Mouse (Mus musculus): ENCODE data around the gene Parp6. TPM values are rescaled to one million over a fixed set of nuclear protein-coding genes. Genes with fewer than 3 reads are reported as not detected.

The Parp6 gene
- polyA plus RNA-seq, 1 experiment from 2014 or later = 28.2 TPM

- Histone ChIP-seq H3K9ac (ENCODE audit: low read length) (peak within 1 kb of the TSS; percentile 22), H3K4me1 (ENCODE audit: control insufficient read depth, insufficient read depth, low read length) (peaks cover 5% of the 10 kb centered on the region; the same call in 1 of the 2 replicates), H3K27me3 (ENCODE audit: control insufficient read depth, insufficient read depth, low read length) (no peaks in the 10 kb centered on the region), H3K36me3 (ENCODE audit: control insufficient read depth, insufficient read depth, low read length) (peaks cover 20% of the 10 kb centered on the region; the same call in 1 of the 2 replicates), H3K4me3 (ENCODE audit: low read depth, low read length) (peak within 1 kb of the TSS; percentile 34), H3K27ac (replicated peaks; ENCODE audit: low read depth, low read length) (no peak within 1 kb of the TSS), H3K9me3 (ENCODE audit: control insufficient read depth, low read length) (no peaks in the 10 kb centered on the region), H3K4me2 (ENCODE audit: low read depth, severe bottlenecking) (peak within 1 kb of the TSS; percentile 79)
- peak; percentile 93 for DNase-seq (ENCODE audit: low spot score)
- WGBS = 2% methylated on average over 47 of the region's 47 CpGs
- ATAC-seq (ENCODE audit: insufficient number of reproducible peaks, low FRiP score, low TSS enrichment, low read depth) = peak; percentile 94
These were observed 62.8 kb downstream of the Parp6 start, which contains the start of gene Gramd2 for GRCm38 (mm10) chr9:59679678-59680533. Gene Gramd2 (plus strand): TSS chr9:59680144.

GRCm38 (mm10) chr9:59680534-59680875, 63.4 kb downstream of the Parp6 start:
- ATAC-seq (ENCODE audit: insufficient number of reproducible peaks, low FRiP score, low TSS enrichment, low read depth) (no peak), DNase-seq (ENCODE audit: low spot score) (no peak)
- H3K9me3 ChIP-seq (ENCODE audit: control insufficient read depth, low read length) = no peaks in the 10 kb centered on the region
- H3K4me2 ChIP-seq (ENCODE audit: low read depth, severe bottlenecking) = peak overlapping the region; percentile 79
- H3K4me3 ChIP-seq (ENCODE audit: low read depth, low read length) = peak overlapping the region; percentile 34
- H3K36me3 ChIP-seq (ENCODE audit: control insufficient read depth, insufficient read depth, low read length) = peaks cover 16% of the 10 kb centered on the region; the same call in 1 of the 2 replicates
- peak overlapping the region; percentile 22 for H3K9ac ChIP-seq (ENCODE audit: low read length)
- H3K27me3 ChIP-seq (ENCODE audit: control insufficient read depth, insufficient read depth, low read length) = no peaks in the 10 kb centered on the region
- H3K4me1 ChIP-seq (ENCODE audit: control insufficient read depth, insufficient read depth, low read length) = peaks cover 5% of the 10 kb centered on the region; the same call in 1 of the 2 replicates
- H3K27ac ChIP-seq (replicated peaks; ENCODE audit: low read depth, low read length) = no peak overlapping the region
- WGBS = 7% methylated on average over 16 of the region's 16 CpGs

GRCm38 (mm10) chr9:59684020-59684419, 66.9 kb downstream of the Parp6 start:
- Histone ChIP-seq H3K9me3 (ENCODE audit: control insufficient read depth, low read length) (no peaks in the 10 kb centered on the region), H3K36me3 (ENCODE audit: control insufficient read depth, insufficient read depth, low read length) (peaks cover 4% of the 10 kb centered on the region; the same call in 1 of the 2 replicates), H3K4me1 (ENCODE audit: control insufficient read depth, insufficient read depth, low read length) (peaks cover 5% of the 10 kb centered on the region; the same call in 1 of the 2 replicates), H3K4me3 (ENCODE audit: low read depth, low read length) (no peak overlapping the region), H3K27ac (replicated peaks; ENCODE audit: low read depth, low read length) (no peak overlapping the region), H3K4me2 (ENCODE audit: low read depth, severe bottlenecking) (no peak overlapping the region), H3K9ac (ENCODE audit: low read length) (no peak overlapping the region), H3K27me3 (ENCODE audit: control insufficient read depth, insufficient read depth, low read length) (no peaks in the 10 kb centered on the region)
- ATAC-seq (ENCODE audit: insufficient number of reproducible peaks, low FRiP score, low TSS enrichment, low read depth) (no peak), DNase-seq (ENCODE audit: low spot score) (no peak)
- 59% methylated on average over 2 of the region's 2 CpGs for WGBS

- Histone ChIP-seq H3K9me3 (ENCODE audit: control insufficient read depth, low read length) (no peaks in the 10 kb centered on the region), H3K9ac (ENCODE audit: low read length) (no peak overlapping the region), H3K36me3 (ENCODE audit: control insufficient read depth, insufficient read depth, low read length) (no peaks in the 10 kb centered on the region), H3K4me3 (ENCODE audit: low read depth, low read length) (no peak overlapping the region), H3K4me1 (ENCODE audit: control insufficient read depth, insufficient read depth, low read length) (peaks cover 9% of the 10 kb centered on the region), H3K4me2 (ENCODE audit: low read depth, severe bottlenecking) (no peak overlapping the region), H3K27me3 (ENCODE audit: control insufficient read depth, insufficient read depth, low read length) (no peaks in the 10 kb centered on the region), H3K27ac (replicated peaks; ENCODE audit: low read depth, low read length) (no peak overlapping the region)
- ATAC-seq (ENCODE audit: insufficient number of reproducible peaks, low FRiP score, low TSS enrichment, low read depth) (no peak), DNase-seq (ENCODE audit: low spot score) (no peak)
- 29% methylated on average over 6 of the region's 6 CpGs for WGBS
These were observed 70.4 kb downstream of the Parp6 start for GRCm38 (mm10) chr9:59687416-59688046.

- WGBS = 5% methylated on average over 22 of the region's 23 CpGs
- Histone ChIP-seq H3K27ac (replicated peaks; ENCODE audit: low read depth, low read length) (no peak overlapping the region), H3K4me2 (ENCODE audit: low read depth, severe bottlenecking) (peak overlapping the region; percentile 44), H3K36me3 (ENCODE audit: control insufficient read depth, insufficient read depth, low read length) (no peaks in the 10 kb centered on the region), H3K9ac (ENCODE audit: low read length) (no peak overlapping the region), H3K4me3 (ENCODE audit: low read depth, low read length) (0 out of 2 replicates have a peak overlapping the region, but pooled peaks have one; percentile 2), H3K4me1 (ENCODE audit: control insufficient read depth, insufficient read depth, low read length) (peaks cover 15% of the 10 kb centered on the region), H3K27me3 (ENCODE audit: control insufficient read depth, insufficient read depth, low read length) (no peaks in the 10 kb centered on the region), H3K9me3 (ENCODE audit: control insufficient read depth, low read length) (no peaks in the 10 kb centered on the region)
- DNase-seq (ENCODE audit: low spot score) = no peak
- ATAC-seq (ENCODE audit: insufficient number of reproducible peaks, low FRiP score, low TSS enrichment, low read depth) = no peak; the same call in 1 of the 2 replicates
These were observed 74.6 kb downstream of the Parp6 start for GRCm38 (mm10) chr9:59691635-59692094.

- no peak for DNase-seq (ENCODE audit: low spot score)
- no peak overlapping the region for H3K27ac ChIP-seq (replicated peaks; ENCODE audit: low read depth, low read length)
These were observed 75.1 kb downstream of the Parp6 start for GRCm38 (mm10) chr9:59692145-59692544.

GRCm38 (mm10) chr9:59694571-59695450, 77.7 kb downstream of the Parp6 start:
- WGBS = 29% methylated on average over 16 of the region's 16 CpGs
- DNase-seq (ENCODE audit: low spot score) (peak; percentile 43), ATAC-seq (ENCODE audit: insufficient number of reproducible peaks, low FRiP score, low TSS enrichment, low read depth) (no peak)
- Histone ChIP-seq H3K36me3 (ENCODE audit: control insufficient read depth, insufficient read depth, low read length) (no peaks in the 10 kb centered on the region), H3K4me3 (ENCODE audit: low read depth, low read length) (no peak overlapping the region), H3K9me3 (ENCODE audit: control insufficient read depth, low read length) (no peaks in the 10 kb centered on the region), H3K27me3 (ENCODE audit: control insufficient read depth, insufficient read depth, low read length) (no peaks in the 10 kb centered on the region), H3K4me1 (ENCODE audit: control insufficient read depth, insufficient read depth, low read length) (peaks cover 15% of the 10 kb centered on the region), H3K9ac (ENCODE audit: low read length) (no peak overlapping the region), H3K27ac (replicated peaks; ENCODE audit: low read depth, low read length) (no peak overlapping the region), H3K4me2 (ENCODE audit: low read depth, severe bottlenecking) (no peak overlapping the region)

More at GRCm38 (mm10) chr9:59692145-59692544, 75.1 kb downstream of the Parp6 start:
- Histone ChIP-seq H3K4me1 (ENCODE audit: control insufficient read depth, insufficient read depth, low read length) (peaks cover 15% of the 10 kb centered on the region), H3K4me2 (ENCODE audit: low read depth, severe bottlenecking) (peak overlapping the region; percentile 44; the same call in 1 of the 2 replicates), H3K9ac (ENCODE audit: low read length) (no peak overlapping the region), H3K4me3 (ENCODE audit: low read depth, low read length) (0 out of 2 replicates have a peak overlapping the region, but pooled peaks have one; percentile 2), H3K9me3 (ENCODE audit: control insufficient read depth, low read length) (no peaks in the 10 kb centered on the region), H3K36me3 (ENCODE audit: control insufficient read depth, insufficient read depth, low read length) (no peaks in the 10 kb centered on the region), H3K27me3 (ENCODE audit: control insufficient read depth, insufficient read depth, low read length) (no peaks in the 10 kb centered on the region)
- no peak for ATAC-seq (ENCODE audit: insufficient number of reproducible peaks, low FRiP score, low TSS enrichment, low read depth)
- 27% methylated on average over 9 of the region's 9 CpGs for WGBS

GRCm38 (mm10) chr9:59695451-59695813, 78.3 kb downstream of the Parp6 start:
- Histone ChIP-seq H3K9me3 (ENCODE audit: control insufficient read depth, low read length) (no peaks in the 10 kb centered on the region), H3K4me3 (ENCODE audit: low read depth, low read length) (no peak overlapping the region), H3K36me3 (ENCODE audit: control insufficient read depth, insufficient read depth, low read length) (no peaks in the 10 kb centered on the region), H3K27me3 (ENCODE audit: control insufficient read depth, insufficient read depth, low read length) (no peaks in the 10 kb centered on the region), H3K9ac (ENCODE audit: low read length) (no peak overlapping the region), H3K4me2 (ENCODE audit: low read depth, severe bottlenecking) (no peak overlapping the region), H3K4me1 (ENCODE audit: control insufficient read depth, insufficient read depth, low read length) (peaks cover 15% of the 10 kb centered on the region), H3K27ac (replicated peaks; ENCODE audit: low read depth, low read length) (no peak overlapping the region)
- WGBS = 25% methylated on average over 3 of the region's 3 CpGs
- ATAC-seq (ENCODE audit: insufficient number of reproducible peaks, low FRiP score, low TSS enrichment, low read depth) (no peak), DNase-seq (ENCODE audit: low spot score) (no peak)
